Mouse (Mus musculus): ENCODE measurements around the gene Prox1. TPM values are rescaled to one million over a fixed set of nuclear protein-coding genes. Genes with fewer than 3 reads are reported as not detected.

Prox1 gene
- polyA plus RNA-seq, 1 experiment from 2014 or later = 13.9 TPM

DNA sequence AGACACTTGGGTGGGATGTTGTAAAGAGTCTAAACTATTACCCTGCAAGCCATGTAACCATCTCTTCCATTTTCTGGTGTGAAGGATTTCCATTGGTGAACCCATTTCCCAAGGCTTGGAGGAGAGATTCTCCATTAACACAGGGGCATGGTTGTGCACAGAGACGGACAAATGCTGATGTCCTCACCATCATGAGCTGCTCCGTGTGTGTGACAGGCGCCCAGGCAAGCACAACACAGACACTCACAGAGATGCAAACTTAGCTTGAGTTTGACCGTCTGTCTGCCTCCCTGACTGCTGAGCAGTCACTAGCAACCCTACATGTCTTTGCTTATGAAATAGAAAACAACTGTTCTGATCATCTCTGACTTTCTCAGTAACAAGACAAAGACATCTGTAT is 30.5 kb upstream of the Prox1 start:
- no peak overlapping the region for H3K4me3 ChIP-seq (ENCODE audit: low read depth, low read length)
- no peak overlapping the region for H3K27ac ChIP-seq (ENCODE audit: low read depth, low read length)
- ATAC-seq (ENCODE audit: insufficient read depth, low FRiP score, low TSS enrichment) (no peak), DNase-seq (ENCODE audit: low spot score) (no peak)
- H3K4me1 ChIP-seq (ENCODE audit: control insufficient read depth, insufficient read depth, low read length) = no peaks in the 10 kb centered on the region
- H3K36me3 ChIP-seq (ENCODE audit: control insufficient read depth, insufficient read depth, low read length) = no peaks in the 10 kb centered on the region
- no peak overlapping the region for H3K4me2 ChIP-seq (ENCODE audit: low read depth)
- WGBS = 87% methylated on average over 4 of the region's 4 CpGs
- H3K9me3 ChIP-seq (ENCODE audit: control insufficient read depth, low read length) = no peaks in the 10 kb centered on the region
- H3K9ac ChIP-seq (ENCODE audit: low read length) = no peak overlapping the region
- H3K27me3 ChIP-seq (ENCODE audit: control insufficient read depth, insufficient read depth, low read length) = no peaks in the 10 kb centered on the region

GRCm38 (mm10) chr1:190198247-190198646 is 27.7 kb upstream of the Prox1 start:
- Histone ChIP-seq H3K9ac (ENCODE audit: low read length) (no peak overlapping the region), H3K9me3 (ENCODE audit: control insufficient read depth, low read length) (no peaks in the 10 kb centered on the region), H3K4me2 (ENCODE audit: low read depth) (no peak overlapping the region), H3K36me3 (ENCODE audit: control insufficient read depth, insufficient read depth, low read length) (no peaks in the 10 kb centered on the region), H3K4me1 (ENCODE audit: control insufficient read depth, insufficient read depth, low read length) (no peaks in the 10 kb centered on the region), H3K27ac (ENCODE audit: low read depth, low read length) (no peak overlapping the region), H3K27me3 (ENCODE audit: control insufficient read depth, insufficient read depth, low read length) (no peaks in the 10 kb centered on the region), H3K4me3 (ENCODE audit: low read depth, low read length) (no peak overlapping the region)
- 87% methylated on average over 2 of the region's 2 CpGs for WGBS
- DNase-seq (ENCODE audit: low spot score) (no peak), ATAC-seq (ENCODE audit: insufficient read depth, low FRiP score, low TSS enrichment) (no peak)

DNA sequence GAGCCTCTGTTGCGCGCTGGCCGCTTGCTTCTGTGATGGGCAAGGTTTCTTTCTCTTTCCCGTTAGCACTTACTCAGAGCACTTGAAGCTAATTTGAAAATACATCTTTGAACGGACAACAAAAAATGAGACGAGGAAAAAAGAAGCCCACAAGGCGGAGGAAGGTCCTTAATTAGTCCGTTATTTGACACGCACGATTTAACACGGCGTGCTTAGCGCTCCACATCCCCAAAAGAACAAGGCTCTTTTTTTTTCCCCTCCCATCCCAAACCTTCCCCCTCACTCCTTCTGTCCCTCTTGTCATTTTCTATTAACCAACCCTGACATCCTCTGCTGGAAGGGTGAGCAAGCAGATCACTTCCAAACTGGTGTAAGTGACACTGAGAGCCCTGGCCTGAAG is 21.5 kb upstream of the Prox1 start:
- no peak overlapping the region for H3K4me3 ChIP-seq (ENCODE audit: low read depth, low read length)
- no peaks in the 10 kb centered on the region for H3K36me3 ChIP-seq (ENCODE audit: control insufficient read depth, insufficient read depth, low read length)
- no peak for ATAC-seq (ENCODE audit: insufficient read depth, low FRiP score, low TSS enrichment)
- no peak for DNase-seq (ENCODE audit: low spot score)
- H3K9me3 ChIP-seq (ENCODE audit: control insufficient read depth, low read length) = no peaks in the 10 kb centered on the region
- H3K27ac ChIP-seq (ENCODE audit: low read depth, low read length) = no peak overlapping the region
- H3K4me2 ChIP-seq (ENCODE audit: low read depth) = 0 out of 2 replicates have a peak overlapping the region, but pooled peaks have one; percentile 12
- H3K4me1 ChIP-seq (ENCODE audit: control insufficient read depth, insufficient read depth, low read length) = peaks cover 12% of the 10 kb centered on the region
- 41% methylated on average over 13 of the region's 13 CpGs for WGBS
- H3K9ac ChIP-seq (ENCODE audit: low read length) = no peak overlapping the region
- H3K27me3 ChIP-seq (ENCODE audit: control insufficient read depth, insufficient read depth, low read length) = no peaks in the 10 kb centered on the region

DNA sequence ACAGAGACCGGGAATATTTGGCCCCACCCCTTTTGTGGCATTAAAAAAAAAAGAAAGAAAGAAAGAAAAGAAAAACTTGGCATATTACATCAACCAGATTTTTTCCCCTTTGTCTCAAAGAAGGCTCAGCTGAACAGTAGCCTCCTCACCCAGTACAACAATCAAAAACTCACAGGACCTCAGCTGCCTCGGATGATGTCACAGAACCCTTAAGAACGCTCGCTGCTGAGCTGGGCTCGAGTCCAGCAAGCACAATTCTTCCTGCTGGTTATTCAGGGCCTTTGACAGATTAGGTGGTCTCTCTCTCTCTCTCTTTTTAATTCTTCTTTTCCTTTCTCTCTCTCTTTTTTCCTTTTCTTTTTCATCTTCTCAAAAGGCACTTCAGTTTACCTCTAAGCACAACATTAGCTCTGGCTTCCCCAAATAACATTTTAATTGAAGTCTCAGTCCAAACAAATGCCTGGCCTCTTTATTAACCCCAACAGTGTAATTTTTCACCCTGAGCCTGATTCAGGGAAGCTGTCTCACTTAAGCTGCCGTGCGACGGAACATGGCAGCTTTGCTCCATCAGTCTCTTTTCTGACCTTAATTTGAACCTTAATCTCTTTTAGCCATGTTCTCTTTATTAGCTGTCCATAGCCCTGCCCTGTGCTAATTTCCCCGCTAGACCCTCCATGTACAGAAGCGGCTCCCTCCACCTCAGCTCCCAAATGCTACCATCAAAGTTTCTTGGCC is 19.9 kb upstream of the Prox1 start:
- ATAC-seq (ENCODE audit: insufficient read depth, low FRiP score, low TSS enrichment) = peak; percentile 89
- H3K27me3 ChIP-seq (ENCODE audit: control insufficient read depth, insufficient read depth, low read length) = no peaks in the 10 kb centered on the region
- 17% methylated on average over 10 of the region's 10 CpGs for WGBS

DNA sequence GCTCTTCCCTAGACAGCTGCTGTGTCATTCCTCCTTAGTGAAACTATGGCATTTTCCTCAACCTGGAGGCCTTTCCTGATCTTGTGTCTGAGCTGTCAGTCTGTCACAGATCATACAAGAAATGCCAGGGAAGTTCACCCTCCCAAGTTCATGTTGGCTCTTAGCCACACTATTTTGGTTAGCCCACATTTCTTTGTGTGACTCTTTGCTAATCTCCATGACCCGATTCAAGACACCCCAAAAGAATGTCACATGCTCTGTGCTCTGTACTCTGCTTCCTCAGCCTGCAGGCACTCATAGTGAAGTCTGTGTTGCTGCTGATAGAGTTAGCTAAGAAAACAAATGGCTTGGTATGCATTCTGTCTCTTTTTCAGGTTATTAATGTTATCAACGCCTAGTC is 18.6 kb upstream of the Prox1 start:
- Histone ChIP-seq H3K9ac (ENCODE audit: low read length) (no peak overlapping the region), H3K36me3 (ENCODE audit: control insufficient read depth, insufficient read depth, low read length) (no peaks in the 10 kb centered on the region), H3K4me1 (ENCODE audit: control insufficient read depth, insufficient read depth, low read length) (peaks cover 12% of the 10 kb centered on the region), H3K4me2 (ENCODE audit: low read depth) (no peak overlapping the region), H3K9me3 (ENCODE audit: control insufficient read depth, low read length) (no peaks in the 10 kb centered on the region), H3K4me3 (ENCODE audit: low read depth, low read length) (no peak overlapping the region), H3K27ac (ENCODE audit: low read depth, low read length) (no peak overlapping the region), H3K27me3 (ENCODE audit: control insufficient read depth, insufficient read depth, low read length) (no peaks in the 10 kb centered on the region)
- ATAC-seq (ENCODE audit: insufficient read depth, low FRiP score, low TSS enrichment) (no peak), DNase-seq (ENCODE audit: low spot score) (peak; percentile 6)
- WGBS = 76% methylated on average over 2 of the region's 2 CpGs

More for the DNA sequence above, 19.9 kb upstream of the Prox1 start:
- Histone ChIP-seq H3K27ac (ENCODE audit: low read depth, low read length) (peak overlapping the region; percentile 46; the same call in 1 of the 2 replicates), H3K4me2 (ENCODE audit: low read depth) (no peak overlapping the region), H3K9me3 (ENCODE audit: control insufficient read depth, low read length) (no peaks in the 10 kb centered on the region), H3K4me3 (ENCODE audit: low read depth, low read length) (no peak overlapping the region), H3K9ac (ENCODE audit: low read length) (no peak overlapping the region), H3K36me3 (ENCODE audit: control insufficient read depth, insufficient read depth, low read length) (no peaks in the 10 kb centered on the region), H3K4me1 (ENCODE audit: control insufficient read depth, insufficient read depth, low read length) (peaks cover 12% of the 10 kb centered on the region)
- DNase-seq (ENCODE audit: low spot score) = peak; percentile 77

DNA sequence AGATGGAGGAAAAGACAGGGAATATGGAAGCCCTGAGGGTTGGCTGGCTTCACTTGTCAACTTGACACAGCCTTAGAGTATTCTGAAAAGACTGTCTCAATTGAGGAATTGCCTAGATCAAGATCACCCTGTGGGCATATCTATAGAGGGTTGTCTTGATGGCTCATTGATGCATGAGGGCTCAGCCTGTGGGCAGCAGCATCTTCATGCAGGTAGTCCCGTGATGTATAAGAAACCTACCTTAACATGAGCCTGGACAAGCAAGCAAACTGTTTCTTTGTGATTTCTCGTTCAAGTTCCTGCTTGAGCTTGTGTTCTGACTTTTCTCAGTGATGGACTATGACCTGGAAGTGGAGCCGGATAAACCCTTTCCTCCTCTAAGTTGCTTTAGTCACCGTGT is 15.8 kb upstream of the Prox1 start:
- no peaks in the 10 kb centered on the region for H3K36me3 ChIP-seq (ENCODE audit: control insufficient read depth, insufficient read depth, low read length)
- peaks cover 6% of the 10 kb centered on the region; the same call in 1 of the 2 replicates for H3K4me1 ChIP-seq (ENCODE audit: control insufficient read depth, insufficient read depth, low read length)
- H3K27ac ChIP-seq (ENCODE audit: low read depth, low read length) = no peak overlapping the region
- no peak overlapping the region for H3K4me2 ChIP-seq (ENCODE audit: low read depth)
- H3K9ac ChIP-seq (ENCODE audit: low read length) = no peak overlapping the region
- ATAC-seq (ENCODE audit: insufficient read depth, low FRiP score, low TSS enrichment) (no peak), DNase-seq (ENCODE audit: low spot score) (peak; percentile 1)
- H3K27me3 ChIP-seq (ENCODE audit: control insufficient read depth, insufficient read depth, low read length) = no peaks in the 10 kb centered on the region
- H3K4me3 ChIP-seq (ENCODE audit: low read depth, low read length) = no peak overlapping the region
- 89% methylated on average over 4 of the region's 4 CpGs for WGBS
- no peaks in the 10 kb centered on the region for H3K9me3 ChIP-seq (ENCODE audit: control insufficient read depth, low read length)

DNA sequence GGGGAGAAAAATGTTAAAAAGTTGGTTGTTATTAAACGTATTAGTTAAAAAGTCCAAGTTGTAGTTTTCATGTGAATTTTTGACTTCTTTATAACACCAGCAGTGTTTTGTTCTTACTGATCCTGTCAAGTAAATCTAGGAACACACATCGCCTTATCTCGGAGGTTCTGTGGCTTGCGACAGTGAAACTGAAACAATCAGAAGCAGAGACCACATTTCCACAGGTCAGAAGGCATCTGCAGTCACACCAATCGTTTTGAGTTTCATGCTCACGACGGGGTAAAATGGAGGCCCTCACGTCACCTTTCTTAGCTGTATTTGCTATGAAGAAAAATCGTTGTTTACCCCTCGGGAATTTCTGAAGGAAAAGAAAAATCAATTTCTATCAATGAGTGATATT is 14.8 kb upstream of the Prox1 start:
- H3K4me2 ChIP-seq (ENCODE audit: low read depth) = no peak overlapping the region
- DNase-seq (ENCODE audit: low spot score) = no peak
- 80% methylated on average over 10 of the region's 10 CpGs for WGBS

DNA sequence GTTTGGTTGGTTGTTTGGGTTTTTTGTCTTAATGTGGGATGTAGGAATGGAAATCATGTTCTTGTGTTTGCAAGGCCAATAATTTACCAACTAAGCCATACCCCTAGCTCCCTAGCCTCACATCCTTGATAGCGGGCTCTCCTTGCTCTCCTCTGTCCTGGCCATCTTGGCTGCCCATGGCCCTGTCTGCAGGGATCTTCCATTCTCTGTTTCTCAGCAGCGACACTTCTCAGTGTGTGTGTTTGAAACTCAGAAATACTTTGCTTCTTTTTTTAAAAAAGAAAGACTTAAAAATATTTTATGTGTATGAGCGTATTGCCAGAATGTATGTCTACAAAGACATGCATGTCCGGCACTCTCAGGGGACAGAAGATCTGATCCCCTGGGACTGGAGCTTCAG is 13.1 kb upstream of the Prox1 start:
- DNase-seq (ENCODE audit: low spot score) = no peak
- H3K9ac ChIP-seq (ENCODE audit: low read length) = no peak overlapping the region
- no peaks in the 10 kb centered on the region for H3K36me3 ChIP-seq (ENCODE audit: control insufficient read depth, insufficient read depth, low read length)
- 0 out of 2 replicates have a peak, but pooled peaks cover 5% of the 10 kb centered on the region for H3K4me1 ChIP-seq (ENCODE audit: control insufficient read depth, insufficient read depth, low read length)
- no peak for ATAC-seq (ENCODE audit: insufficient read depth, low FRiP score, low TSS enrichment)
- no peaks in the 10 kb centered on the region for H3K27me3 ChIP-seq (ENCODE audit: control insufficient read depth, insufficient read depth, low read length)
- no peak overlapping the region for H3K4me2 ChIP-seq (ENCODE audit: low read depth)
- H3K4me3 ChIP-seq (ENCODE audit: low read depth, low read length) = no peak overlapping the region
- H3K9me3 ChIP-seq (ENCODE audit: control insufficient read depth, low read length) = no peaks in the 10 kb centered on the region
- H3K27ac ChIP-seq (ENCODE audit: low read depth, low read length) = no peak overlapping the region
- WGBS = 92% methylated on average over 4 of the region's 4 CpGs

More for the DNA sequence above, 14.8 kb upstream of the Prox1 start:
- no peaks in the 10 kb centered on the region for H3K9me3 ChIP-seq (ENCODE audit: control insufficient read depth, low read length)
- no peaks in the 10 kb centered on the region for H3K36me3 ChIP-seq (ENCODE audit: control insufficient read depth, insufficient read depth, low read length)
- no peak overlapping the region for H3K9ac ChIP-seq (ENCODE audit: low read length)
- ATAC-seq (ENCODE audit: insufficient read depth, low FRiP score, low TSS enrichment) = no peak
- peaks cover 5% of the 10 kb centered on the region; the same call in 1 of the 2 replicates for H3K4me1 ChIP-seq (ENCODE audit: control insufficient read depth, insufficient read depth, low read length)
- H3K4me3 ChIP-seq (ENCODE audit: low read depth, low read length) = no peak overlapping the region
- H3K27ac ChIP-seq (ENCODE audit: low read depth, low read length) = no peak overlapping the region
- no peaks in the 10 kb centered on the region for H3K27me3 ChIP-seq (ENCODE audit: control insufficient read depth, insufficient read depth, low read length)

- ATAC-seq (ENCODE audit: insufficient read depth, low FRiP score, low TSS enrichment) = no peak
- Histone ChIP-seq H3K27me3 (ENCODE audit: control insufficient read depth, insufficient read depth, low read length) (no peaks in the 10 kb centered on the region), H3K4me1 (ENCODE audit: control insufficient read depth, insufficient read depth, low read length) (0 out of 2 replicates have a peak, but pooled peaks cover 5% of the 10 kb centered on the region), H3K4me3 (ENCODE audit: low read depth, low read length) (no peak overlapping the region), H3K4me2 (ENCODE audit: low read depth) (no peak overlapping the region), H3K9me3 (ENCODE audit: control insufficient read depth, low read length) (no peaks in the 10 kb centered on the region), H3K36me3 (ENCODE audit: control insufficient read depth, insufficient read depth, low read length) (no peaks in the 10 kb centered on the region), H3K9ac (ENCODE audit: low read length) (no peak overlapping the region), H3K27ac (ENCODE audit: low read depth, low read length) (no peak overlapping the region)
- DNase-seq (ENCODE audit: low spot score) = peak; percentile 10
- WGBS = 71% methylated on average over 7 of the region's 7 CpGs
Measured at GRCm38 (mm10) chr1:190181765-190182164, 11.3 kb upstream of the Prox1 start.

All from neural tube, embryonic 11.5 days (tissue).